Mouse (Mus musculus) embryo, embryonic 11 days (tissue): Measurements from ENCODE around the gene Sucla2.
"Not testable (repeated sequence)": the region's sequence is repeated elsewhere in the genome, so short reads cannot be mapped to it uniquely, and the experiment has no call there.

Experiments used
- DNase-seq: peaks from one replicate; pipeline ENCODE4 v3.0.0-alpha.2; 2015

The Sucla2 gene

DNA sequence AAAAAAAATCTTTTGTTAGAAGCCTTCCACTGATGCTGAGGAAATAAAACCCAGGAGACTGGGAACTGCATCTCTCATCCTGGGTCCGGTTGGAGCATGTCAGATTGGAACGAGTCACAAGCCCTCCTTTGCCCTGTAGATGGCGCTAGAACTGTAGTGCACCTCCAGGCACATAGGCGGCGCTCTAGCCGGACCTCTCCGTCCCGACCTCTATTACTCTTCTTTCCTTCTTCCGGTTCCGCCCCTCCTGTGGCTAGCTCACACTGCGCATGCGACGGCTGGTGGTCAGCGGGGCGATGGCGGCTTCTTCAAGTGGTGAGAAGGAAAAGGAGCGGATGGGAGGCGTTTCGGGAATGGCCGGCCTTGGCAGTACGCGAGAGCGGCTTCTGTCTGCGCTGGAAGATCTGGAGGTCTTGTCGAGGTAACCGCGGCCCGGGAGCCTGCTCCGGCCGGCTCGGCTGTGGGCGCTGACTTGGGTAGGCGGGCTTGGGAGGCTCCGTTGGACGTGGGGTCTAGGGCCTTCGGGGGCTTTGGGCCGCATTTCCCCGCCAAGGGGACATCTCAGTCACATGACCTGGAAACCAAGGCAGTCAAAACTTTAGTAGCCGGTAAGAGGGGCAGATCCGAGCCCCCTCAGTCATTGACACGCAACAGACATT, 15.2 kb upstream of the Sucla2 start, which contains the start of gene Med4:
Gene Med4 (plus strand): TSS at position 261 of the 659 bp plus-strand sequence.
- DNase-seq = peak; percentile 96

DNA sequence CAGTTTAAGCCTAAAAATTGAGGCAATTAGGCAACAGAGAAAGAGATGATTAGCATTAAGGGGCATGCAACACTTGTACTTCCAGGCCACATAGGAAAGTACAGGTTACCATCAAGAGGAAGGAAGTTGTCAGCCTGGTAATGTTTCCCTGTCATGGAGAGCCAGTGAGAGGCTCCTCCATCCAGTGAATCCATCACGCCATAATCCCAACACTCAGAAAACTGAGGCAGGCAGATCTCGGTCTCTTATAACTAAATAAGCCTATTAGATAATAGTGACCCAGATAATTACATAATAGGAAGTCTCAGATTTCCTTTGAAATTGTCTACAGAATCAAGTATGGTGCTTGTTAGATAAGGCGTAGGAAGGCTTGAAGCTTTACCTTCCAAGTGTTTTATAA, 983 bp upstream of the Sucla2 start:
- no peak for DNase-seq

DNA sequence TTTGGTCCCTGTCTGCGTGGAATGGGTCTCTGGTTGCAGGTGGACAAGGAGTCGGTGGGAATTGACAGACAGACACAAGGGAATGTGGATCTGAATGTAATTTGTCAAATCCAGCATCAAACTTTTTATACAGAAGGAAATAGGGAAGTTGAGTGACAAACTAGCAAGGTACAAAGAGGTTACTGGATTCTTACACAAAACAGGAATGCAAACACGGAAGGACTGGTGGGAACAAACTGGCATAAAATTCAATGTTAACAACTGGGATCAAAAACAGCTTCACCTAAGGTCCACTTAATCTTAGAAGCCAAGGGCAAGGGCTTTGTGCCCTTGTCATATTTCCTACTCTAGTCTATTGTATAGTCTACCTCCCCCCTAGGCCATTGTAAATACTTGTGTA, 3.5 kb downstream of the Sucla2 start:
- not testable (repeated sequence) for DNase-seq

DNA sequence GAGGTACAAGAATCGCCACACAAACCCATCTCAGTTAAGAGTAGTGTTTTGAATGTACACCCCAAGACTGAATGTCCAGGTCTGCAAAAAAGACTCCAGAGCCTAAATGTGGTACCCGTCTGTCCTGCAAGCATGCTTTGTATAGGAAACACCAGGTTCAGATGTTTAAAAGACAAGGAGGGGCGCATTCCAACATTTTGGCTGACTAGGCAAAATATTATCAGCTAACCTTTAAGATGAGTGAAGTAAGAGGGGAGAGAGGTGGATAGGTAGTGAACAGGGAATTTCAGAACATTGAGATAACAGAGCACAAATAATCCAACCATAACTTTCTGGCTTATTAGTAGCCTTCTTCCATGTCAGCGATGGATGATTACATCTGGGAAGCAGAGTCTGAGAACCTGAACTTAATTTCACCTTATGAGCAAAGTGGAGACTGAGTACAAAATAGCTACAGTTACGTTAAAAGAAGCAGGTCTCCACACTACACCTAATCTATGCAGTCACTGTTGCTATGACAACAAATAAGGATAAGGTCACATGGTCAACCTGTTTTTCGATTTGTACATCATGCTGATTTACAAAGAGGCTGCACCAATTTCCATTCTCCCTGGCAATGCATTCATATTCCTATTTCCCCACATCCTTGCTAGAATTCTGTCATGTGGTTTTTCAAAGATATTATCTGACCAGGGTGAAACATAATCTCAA, 8.8 kb downstream of the Sucla2 start:
- DNase-seq = no peak

DNA sequence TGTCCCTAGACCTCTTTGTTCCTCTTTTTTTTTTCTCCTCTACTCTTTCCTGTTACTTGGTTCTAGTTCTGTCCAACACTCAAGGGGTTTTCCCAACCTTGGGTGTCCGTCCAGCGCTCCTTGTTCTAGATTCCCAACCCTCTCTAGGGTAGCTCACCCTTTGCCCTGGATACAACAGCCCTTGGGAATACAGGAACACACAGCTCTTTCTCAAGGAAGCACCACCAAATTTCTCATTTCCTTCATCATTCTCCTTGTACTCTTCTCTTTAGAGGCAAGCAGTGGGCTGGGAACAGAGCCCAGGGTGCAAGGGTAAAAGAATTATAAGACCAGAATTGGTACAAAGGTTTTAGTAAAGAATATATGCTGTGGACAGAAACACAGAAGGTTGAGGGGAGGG, 10.5 kb downstream of the Sucla2 start:
- no peak for DNase-seq

DNA sequence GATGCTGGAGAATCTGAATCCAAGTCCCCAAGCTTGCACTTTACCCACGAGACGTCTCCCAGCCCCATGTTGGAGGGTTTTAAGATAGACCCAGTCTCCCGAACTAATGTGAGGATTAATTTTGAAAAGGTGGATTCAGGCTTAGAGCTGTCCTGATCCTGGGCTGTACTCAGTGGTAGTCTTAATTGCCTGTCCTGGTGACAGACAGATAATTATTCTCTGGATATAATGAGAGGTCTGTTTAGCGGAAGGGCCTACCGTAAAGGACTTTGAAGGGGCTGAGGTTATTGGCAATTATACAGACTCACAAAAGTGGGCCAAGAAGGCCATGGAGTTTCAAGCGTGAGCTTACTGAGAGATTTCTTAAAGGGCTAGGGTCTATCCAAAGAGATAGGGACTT, 18.7 kb downstream of the Sucla2 start:
- no peak for DNase-seq

DNA sequence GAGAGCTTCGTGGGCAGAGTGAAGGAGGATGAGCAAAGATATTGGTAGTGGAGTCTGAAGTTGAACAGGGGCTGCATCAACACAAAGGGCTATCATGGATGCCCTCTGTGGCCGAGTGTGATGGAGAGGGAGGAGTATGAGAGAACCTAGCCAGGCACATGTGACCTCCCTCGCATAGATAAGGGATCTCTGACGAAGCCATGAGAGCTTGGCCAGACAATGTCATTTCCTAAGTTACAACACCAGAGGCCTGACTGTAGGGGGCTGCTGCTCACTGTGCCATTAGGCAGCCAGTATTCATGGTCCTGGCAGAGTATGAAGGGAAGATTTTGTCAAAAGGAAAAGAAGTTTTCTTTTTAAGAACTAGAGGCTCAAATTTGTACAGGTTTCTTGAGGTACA, 21.9 kb downstream of the Sucla2 start:
- no peak for DNase-seq

DNA sequence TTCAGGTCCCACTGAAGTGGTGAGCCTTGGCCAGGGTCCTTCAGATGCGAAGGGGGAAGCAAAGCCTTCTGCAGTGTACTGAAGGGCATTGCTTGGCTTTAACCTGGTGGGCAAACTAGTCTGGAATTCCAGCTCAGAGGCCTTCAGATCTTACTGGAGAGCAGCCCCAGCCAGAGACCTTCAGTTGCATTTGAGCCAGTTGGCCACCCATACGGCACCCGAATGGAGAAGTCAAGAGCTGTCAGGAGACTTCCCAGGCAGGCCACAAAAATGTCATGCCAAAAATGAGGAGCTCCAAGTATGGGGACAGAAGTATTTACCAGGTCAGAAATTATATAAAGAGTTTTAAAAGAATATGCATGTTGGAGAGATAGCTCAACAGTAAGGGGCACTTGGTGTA, 22.9 kb downstream of the Sucla2 start, which contains the start of gene Nudt15:
Gene Nudt15 (minus strand): TSS at position 192 of the 400 bp plus-strand sequence.
- no peak for DNase-seq

DNA sequence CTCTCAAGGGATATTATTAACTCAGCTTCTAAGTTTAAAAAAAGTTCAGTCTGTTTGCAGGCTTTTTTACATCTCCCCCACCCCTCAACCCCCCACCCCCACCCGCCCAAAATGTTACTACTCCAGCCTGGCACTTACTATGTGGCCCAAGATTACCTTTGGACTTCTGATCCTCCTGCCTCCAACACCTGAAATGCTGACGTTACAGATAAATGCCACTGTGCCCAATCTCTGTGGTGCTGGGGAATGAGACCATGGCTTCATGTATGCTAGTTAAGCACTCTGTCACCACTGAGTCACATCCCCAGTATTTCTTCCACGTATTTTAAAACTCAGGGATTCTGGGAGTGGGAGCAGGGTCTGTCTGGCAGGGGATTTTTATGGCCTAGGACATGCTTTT, 25.2 kb downstream of the Sucla2 start:
- DNase-seq = no peak

DNA sequence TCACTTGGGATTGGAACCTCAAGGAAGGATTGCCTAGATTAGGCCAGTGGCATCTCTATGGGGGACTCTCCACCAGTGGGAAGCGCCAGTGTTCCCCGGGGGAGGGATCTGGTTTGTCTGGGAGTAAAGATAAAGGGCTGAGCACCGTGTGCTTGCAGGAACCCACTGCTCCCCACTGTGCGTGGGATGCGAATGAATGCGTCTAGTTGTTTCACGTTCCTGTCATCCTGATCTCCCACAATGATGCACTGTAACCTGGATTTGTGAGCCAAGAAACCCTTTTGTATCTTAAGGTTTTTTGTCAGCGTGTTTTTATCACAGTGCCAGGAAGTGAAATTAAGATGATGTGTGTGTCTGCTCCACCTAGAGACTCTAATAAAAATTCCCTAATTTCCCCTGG, 25.6 kb downstream of the Sucla2 start:
- no peak for DNase-seq

DNA sequence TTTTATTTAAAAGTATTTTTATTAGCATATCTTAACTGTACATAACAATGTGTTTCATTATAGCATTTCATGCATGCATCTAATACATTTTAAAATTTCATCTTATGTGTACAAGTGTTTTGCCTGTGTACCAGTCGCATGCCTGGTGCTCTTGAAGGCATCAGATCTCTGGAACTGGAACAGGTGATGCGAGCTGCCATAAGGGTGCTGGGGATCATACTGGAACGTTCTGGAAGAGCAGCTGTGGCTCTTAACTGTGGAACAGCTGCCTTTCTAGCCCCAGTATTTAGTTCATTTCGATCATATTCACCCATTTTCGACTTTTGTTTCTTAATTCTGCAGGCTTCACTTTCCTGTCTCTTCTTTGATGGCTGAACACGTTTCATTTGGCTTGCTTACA, 26.0 kb downstream of the Sucla2 start:
- DNase-seq = no peak

DNA sequence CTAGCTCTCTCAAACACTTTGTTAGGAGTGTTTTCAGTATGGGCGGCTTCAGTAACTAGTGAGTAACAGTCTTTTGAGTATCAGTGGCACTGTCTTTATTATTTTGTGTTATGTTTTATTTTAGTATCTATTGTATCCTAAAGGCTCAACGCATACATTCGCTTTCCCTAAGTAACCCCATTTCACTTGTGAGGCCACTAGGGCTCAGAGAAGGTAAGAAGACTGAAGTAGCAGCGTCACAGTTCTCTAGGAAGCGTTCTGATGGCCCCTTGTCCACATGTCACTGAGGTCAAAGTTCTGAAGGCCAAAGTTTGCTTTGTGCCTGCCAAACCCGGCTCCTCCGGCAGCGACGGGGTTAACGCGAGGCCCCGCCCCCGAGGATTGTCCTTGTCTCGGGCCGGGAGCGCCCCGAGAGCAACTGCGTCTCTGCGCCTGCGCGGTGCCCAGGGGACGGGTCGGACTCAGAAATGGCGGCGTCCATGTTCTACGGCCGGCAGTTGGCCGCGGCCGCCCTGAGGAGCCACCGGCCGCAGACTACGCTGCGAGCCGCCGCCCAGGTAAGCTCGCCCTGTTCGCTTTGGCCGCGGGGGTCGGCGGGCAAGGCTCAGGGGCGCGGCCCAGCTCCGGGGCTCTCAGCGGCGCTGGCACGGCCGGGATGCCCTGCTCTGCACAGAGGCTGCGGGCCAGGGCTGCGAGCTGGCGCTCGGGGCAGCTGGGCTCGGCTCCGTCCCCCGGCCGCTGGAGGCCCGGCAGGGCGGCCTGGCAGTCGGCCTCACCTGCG, 27.4 kb downstream of the Sucla2 start:
- DNase-seq = peak; percentile 98

DNA sequence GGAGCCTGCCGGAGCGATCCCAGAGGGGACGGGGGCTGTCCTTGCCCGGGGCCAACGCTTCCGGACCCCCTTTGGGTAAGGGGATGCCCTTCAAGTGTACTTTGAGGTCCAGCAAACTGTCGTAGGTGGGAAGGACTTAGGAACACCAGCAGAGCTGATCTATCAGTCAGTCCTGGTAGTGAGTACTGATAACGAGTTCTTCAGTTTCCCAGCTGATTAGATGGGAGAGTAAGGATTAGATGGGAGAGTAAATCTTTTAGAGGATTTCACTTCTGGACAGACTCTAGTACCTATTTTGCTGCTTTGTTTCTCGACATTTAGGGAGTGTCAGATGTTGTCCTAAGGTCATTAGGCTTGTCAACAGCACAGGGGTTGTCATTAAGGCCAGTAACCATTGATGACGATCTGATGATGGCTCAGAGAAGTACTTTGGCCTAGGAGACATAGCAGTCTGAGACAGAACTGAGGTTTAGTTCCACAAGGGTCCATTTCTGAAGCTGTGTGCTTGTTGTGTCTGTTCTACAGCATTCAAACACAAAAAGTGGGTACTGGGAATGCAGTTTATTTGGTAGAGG, 28.1 kb downstream of the Sucla2 start:
- DNase-seq = peak; percentile 4

DNA sequence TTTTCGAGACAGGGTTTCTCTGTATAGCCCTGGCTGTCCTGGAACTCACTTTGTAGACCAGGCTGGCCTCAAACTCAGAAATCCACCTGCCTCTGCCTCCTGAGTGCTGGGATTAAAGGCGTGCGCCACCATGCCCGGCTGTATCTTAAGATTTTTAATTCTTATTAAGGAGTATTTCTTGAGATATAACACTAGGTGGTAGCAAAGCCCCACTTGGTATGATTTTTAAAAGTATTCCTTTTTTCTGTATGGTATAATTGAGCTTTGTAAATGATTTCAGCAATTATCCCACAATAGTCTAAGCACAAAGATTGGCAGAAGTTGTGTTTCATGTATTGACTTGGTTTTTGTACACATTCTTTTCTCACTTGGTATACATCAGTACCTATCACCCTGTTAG, 44.7 kb downstream of the Sucla2 start:
- DNase-seq = not testable (repeated sequence)

DNA sequence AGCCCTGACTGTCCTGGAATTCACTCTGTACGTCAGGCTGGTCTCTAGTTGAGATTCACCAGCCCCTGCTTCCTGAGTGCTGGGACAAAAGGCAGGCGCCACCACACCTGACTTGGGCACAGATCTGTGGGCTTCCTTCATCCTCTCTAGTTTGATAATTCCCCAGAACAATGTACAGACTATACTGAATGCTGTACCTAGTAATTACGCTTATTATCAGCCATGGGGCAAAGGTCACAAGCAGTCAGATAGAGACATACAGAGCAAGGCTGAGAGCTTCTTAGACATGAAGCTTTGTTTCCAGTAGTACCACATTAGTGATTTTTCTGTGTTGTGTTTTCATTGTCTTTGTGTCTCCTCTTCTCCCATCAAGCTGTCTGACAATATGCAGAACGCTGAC, 46.0 kb downstream of the Sucla2 start:
- no peak for DNase-seq

DNA sequence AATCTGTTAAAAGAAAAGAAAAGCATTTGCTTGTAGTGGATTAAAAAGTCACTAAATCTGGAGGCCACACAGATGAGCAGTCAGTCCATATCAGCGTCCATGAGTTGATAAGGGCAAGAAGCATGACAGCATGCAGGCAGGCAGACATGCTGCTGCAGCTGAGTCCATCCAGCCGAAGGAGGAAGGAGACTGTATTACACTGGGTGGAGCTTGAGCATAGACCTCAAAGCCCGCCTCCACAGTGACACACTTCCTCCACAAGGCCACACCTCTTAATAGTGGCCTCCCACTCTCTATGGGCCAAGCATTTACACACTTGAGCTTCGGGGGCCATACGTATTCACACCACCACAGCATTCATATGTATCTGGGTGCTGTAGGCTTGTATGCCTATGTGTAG, 48.9 kb downstream of the Sucla2 start:
- DNase-seq = no peak

DNA sequence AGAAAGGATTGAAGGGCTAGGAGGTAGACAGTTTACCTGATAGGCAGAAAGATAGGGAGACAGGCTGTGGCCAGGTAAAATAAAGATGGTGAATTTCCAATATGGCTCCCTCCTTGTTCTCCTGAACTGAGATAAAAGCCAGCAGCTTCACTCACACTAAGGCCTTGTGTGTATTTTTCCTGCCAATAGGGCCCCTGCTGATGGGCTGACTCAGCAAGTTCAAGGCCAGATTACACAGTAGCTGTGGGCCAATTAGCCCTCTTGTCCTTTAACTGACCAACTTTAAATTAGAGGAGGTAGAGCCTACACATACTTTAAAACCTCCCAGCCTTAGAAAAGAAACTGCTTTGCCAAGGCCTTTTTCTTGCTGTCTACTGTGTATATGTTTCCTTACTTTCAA, 51.2 kb downstream of the Sucla2 start:
- DNase-seq = no peak

DNA sequence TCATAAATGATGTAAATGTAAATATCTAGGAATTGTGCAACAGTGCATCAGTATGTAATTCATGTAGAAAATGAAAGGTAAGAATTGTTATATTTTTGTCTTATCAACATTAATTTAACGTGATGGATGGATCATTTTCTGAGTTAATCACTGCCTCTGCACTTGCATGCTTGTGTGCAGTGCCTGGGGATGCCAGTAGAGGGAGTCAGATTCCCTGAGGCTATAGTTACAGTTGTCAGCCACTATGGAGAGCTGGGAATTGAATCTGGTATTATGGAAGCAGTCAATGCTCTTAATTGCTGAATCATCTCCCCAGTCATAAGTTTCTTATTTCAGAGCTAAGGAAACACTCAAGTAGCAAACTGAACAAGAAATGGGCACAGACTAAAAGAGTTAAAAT, 63.0 kb downstream of the Sucla2 start:
- DNase-seq = no peak

DNA sequence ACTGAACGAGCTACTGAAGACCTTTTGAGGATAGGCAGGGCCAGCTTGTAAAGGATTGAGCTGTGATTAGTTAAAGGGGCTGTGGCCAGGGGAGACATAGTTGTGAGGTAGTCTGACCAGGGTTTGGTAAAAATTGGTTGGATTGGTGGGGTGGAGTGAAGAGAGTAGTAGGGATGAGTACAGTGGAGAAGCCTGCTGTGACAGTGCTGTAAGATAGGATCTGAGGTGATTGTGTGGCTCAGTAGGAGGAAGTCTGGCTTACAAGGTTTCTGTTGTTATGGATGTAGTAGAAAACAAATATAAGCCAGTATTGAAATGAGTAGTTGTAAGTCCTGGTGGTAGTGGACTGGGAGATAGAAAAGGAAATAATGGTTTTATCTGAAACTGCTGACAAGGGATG, 67.0 kb downstream of the Sucla2 start:
- DNase-seq = no peak

DNA sequence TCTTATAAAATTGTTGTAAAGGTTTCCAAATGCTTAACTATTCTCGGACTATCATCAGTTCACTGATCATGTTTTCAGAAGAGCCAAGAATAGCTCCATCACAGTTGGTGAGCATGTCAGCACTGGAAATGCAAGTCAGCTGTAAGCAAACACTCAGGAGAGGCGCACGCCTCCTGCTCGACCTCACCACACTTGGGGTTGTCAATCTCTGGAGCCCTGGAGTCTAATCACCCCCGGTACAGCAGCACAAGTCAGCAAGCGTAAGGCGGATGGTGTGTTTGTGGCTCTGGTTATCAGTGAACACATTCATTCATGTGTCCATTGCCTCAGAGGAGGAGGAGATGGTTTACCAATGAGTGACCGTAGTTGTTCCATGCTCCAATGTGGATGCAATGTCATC, 74.6 kb downstream of the Sucla2 start:
- DNase-seq = peak; percentile 5

DNA sequence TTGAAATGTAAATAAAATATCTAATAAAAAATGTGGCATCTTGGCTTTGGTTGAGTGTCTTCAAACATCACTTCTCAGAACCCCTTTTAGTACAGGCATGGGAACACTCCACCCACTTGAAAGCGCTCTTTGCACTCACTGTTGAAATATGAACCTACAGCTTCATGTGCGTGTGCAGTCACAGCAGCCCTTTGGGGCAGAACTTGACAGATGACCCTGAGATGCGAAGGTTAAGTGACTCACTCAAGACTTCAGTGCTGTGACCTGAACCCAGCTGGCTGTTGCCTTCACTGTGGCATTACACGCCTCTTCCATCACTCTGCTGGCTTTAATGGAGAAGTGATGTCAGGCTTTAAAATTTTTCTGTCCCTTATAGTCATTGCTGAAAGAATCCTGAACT, 82.6 kb downstream of the Sucla2 start:
- peak; percentile 41 for DNase-seq

DNA sequence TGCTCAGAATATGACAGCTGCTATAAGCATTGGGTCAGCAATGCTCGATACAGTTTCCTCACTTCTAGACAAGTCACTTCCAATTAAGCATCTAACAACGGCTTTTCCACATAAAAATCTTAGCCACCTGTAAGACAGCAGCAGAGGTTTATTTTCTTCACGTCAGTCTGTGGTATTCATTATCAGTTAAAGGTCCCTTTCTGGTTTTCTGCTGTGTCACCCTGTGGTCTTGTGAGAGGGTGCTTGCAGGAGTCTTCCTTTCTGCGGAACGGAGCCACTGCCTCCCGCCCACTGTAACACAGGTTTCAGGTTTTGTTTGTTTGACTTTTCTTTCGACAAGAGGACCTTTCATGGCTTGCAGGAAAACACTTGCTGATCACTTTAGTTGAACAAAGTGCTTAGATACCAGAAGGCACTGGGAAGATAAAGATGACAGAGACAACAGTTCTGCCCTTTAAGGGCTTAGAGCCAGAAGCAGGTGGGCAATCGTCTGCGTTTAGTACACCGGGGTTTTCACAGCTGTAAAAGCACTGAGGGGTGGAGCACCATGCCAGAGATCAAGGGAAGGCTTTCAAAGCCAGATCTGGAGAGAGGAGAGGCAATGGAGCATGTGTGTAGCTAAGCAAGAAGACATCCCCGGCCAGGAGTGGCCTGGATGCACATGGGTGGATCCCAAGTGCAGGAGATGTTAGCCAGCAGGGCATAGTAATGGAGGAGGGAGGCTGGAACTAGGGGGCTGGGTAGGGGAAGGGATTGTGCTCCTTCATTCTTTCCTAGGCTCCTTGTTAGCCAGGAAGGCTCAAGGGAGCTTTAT, 83.8 kb downstream of the Sucla2 start:
- no peak for DNase-seq

DNA sequence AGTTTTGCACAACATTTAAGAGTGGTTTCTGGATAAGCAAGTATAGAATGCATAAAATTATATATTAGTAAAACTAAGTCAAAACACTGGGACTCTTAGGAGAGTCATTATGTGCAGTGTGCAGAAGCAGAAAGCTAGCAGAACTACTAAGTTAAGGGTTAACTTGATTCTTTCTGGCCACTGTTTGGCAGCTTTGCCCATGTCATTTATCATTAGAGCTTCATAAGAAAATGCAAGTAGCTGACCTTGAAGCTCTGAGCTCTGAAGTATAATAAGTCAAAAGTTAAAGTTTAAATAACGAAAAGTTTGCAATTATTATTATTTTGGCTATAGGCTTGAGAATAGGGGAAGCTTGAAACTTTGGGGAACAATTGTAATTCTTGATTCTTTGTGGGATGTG, 89.8 kb downstream of the Sucla2 start:
- DNase-seq = not testable (repeated sequence)
